Mouse (Mus musculus): ENCODE measurements at regions not wholly inside any gene's neighbourhood (a gene's known extent, or its start where the extent isn't known, plus 50 kb on each side); places are given as distances from the start of the nearest gene placed in this dataset.
"Not testable (repeated sequence)": the region's sequence is repeated elsewhere in the genome, so short reads cannot be mapped to it uniquely, and the experiment has no call there.

GRCm38 (mm10) chr3:133704849-133705248, 159.9 kb upstream of the Tet2 start:
- not testable (repeated sequence) for TF ChIP-seq CTCF (IDR thresholded peaks at IDR 0.05; ENCODE audit: borderline replicate concordance, control insufficient read depth, extremely low read depth, insufficient read depth, low read length, poor library complexity); POLR2A (IDR thresholded peaks at IDR 0.05; ENCODE audit: control insufficient read depth, extremely low read depth, insufficient read depth, low read length, poor library complexity)

Data from thymus, adult 2 months (tissue).